8 mouse cellular contexts compared by ENCODE assay signal in genomic region chr14:24311110-24311509, GRCm38 (mm10). TPM values are rescaled to one million over a fixed set of nuclear protein-coding genes. Genes with fewer than 3 reads are reported as not detected.
DNase-seq lines count a peak whose midpoint lies in the region; ATAC-seq and TF ChIP-seq lines count a peak whose summit lies in the region.

No protein-coding gene starts in this region.

- H3K9me3 ChIP-seq in liver, embryonic 12.5 days (replicated peaks) = no peaks in the 10 kb centered on the region
- H3K9me3 ChIP-seq in kidney, postnatal 0 days (replicated peaks; ENCODE audit: low read length) = no peaks in the 10 kb centered on the region
- H3K9me3 ChIP-seq in liver, embryonic 11.5 days (ENCODE audit: control insufficient read depth, low read length) = no peaks in the 10 kb centered on the region

- H3K27me3 ChIP-seq in liver, embryonic 12.5 days (replicated peaks) = no peaks in the 10 kb centered on the region
- no peaks in the 10 kb centered on the region for H3K27me3 ChIP-seq in kidney, postnatal 0 days (ENCODE audit: insufficient read depth, low read length)
- H3K27me3 ChIP-seq in liver, embryonic 11.5 days (replicated peaks; ENCODE audit: control insufficient read depth, insufficient read depth, low read length) = no peaks in the 10 kb centered on the region

- DNase-seq in liver = peak; percentile 63
- peak; percentile 80 for DNase-seq in adrenal gland, postnatal 14 days
- peak; percentile 53 for DNase-seq in embryo, embryonic 11.5 days (ENCODE audit: low read depth, low spot score)
- peak; percentile 78 for DNase-seq in kidney, postnatal 0 days (ENCODE audit: low spot score)
- DNase-seq in liver, embryonic 11.5 days (ENCODE audit: low spot score) = peak; percentile 45
- peak; percentile 57 for DNase-seq in right cerebral cortex, postnatal 25 days

- no peaks in the 10 kb centered on the region for H3K4me1 ChIP-seq in liver, embryonic 12.5 days
- H3K4me1 ChIP-seq in kidney, postnatal 0 days (replicated peaks; ENCODE audit: insufficient read depth, low read length) = no peaks in the 10 kb centered on the region
- no peaks in the 10 kb centered on the region for H3K4me1 ChIP-seq in liver, embryonic 11.5 days (replicated peaks; ENCODE audit: control insufficient read depth, insufficient read depth, low read length)

- no peak for ATAC-seq in liver, embryonic 12.5 days
- no peak for ATAC-seq in kidney, postnatal 0 days (replicated peaks; ENCODE audit: low FRiP score, low read depth)
- ATAC-seq in liver, embryonic 11.5 days (replicated peaks; ENCODE audit: low FRiP score) = no peak
- ATAC-seq in inflammation-experienced regulatory T-cells, adult 6 months = no peak

- H3K9ac ChIP-seq in liver, embryonic 12.5 days = no peak overlapping the region
- H3K9ac ChIP-seq in kidney, postnatal 0 days (ENCODE audit: low read depth, low read length) = no peak overlapping the region
- H3K9ac ChIP-seq in liver, embryonic 11.5 days (ENCODE audit: low read depth, low read length) = no peak overlapping the region

- 32% methylated on average over 3 of the region's 3 CpGs for WGBS in liver, embryonic 12.5 days (ENCODE audit: insufficient replicate concordance)
- WGBS in kidney, postnatal 0 days = 37% methylated on average over 3 of the region's 3 CpGs
- WGBS in liver, embryonic 11.5 days = 32% methylated on average over 3 of the region's 3 CpGs

- peak; percentile 92 for TF ChIP-seq CTCF in kidney, postnatal 0 days (IDR thresholded peaks at IDR 0.05; ENCODE audit: low read depth)

- H3K4me3 ChIP-seq in liver, embryonic 12.5 days = no peak overlapping the region
- no peak overlapping the region for H3K4me3 ChIP-seq in kidney, postnatal 0 days (replicated peaks; ENCODE audit: low read depth, low read length)
- no peak overlapping the region for H3K4me3 ChIP-seq in liver, embryonic 11.5 days (ENCODE audit: low read depth, low read length)

- H3K27ac ChIP-seq in liver, embryonic 12.5 days = no peak overlapping the region
- no peak overlapping the region for H3K27ac ChIP-seq in kidney, postnatal 0 days
- no peak overlapping the region for H3K27ac ChIP-seq in liver, embryonic 11.5 days (ENCODE audit: low read depth, low read length)

- H3K36me3 ChIP-seq in liver, embryonic 12.5 days = no peaks in the 10 kb centered on the region
- H3K36me3 ChIP-seq in kidney, postnatal 0 days (ENCODE audit: insufficient read depth, low read length) = no peaks in the 10 kb centered on the region
- no peaks in the 10 kb centered on the region for H3K36me3 ChIP-seq in liver, embryonic 11.5 days (ENCODE audit: control insufficient read depth, insufficient read depth, low read length)

- H3K4me2 ChIP-seq in liver, embryonic 12.5 days = no peak overlapping the region
- H3K4me2 ChIP-seq in kidney, postnatal 0 days (ENCODE audit: low read length) = no peak overlapping the region
- H3K4me2 ChIP-seq in liver, embryonic 11.5 days = no peak overlapping the region

RNA-seq across cellular contexts. Expression of gene E330034G19Rik, which starts 18.1 kb away (rescaled TPM):
- not detected in 2 replicates for polyA plus RNA-seq in liver, embryonic 12.5 days (2016; fragmentation: Nextera tagmentation; extraction: Ambion mirVana)
- not detected in 2 replicates for total RNA-seq in adrenal gland, postnatal 14 days (2021)
- not detected in 2 replicates for polyA plus RNA-seq in kidney, postnatal 0 days (2015; fragmentation: Nextera tagmentation; extraction: Ambion mirVana)
- not detected in 2 replicates for polyA plus RNA-seq in liver, embryonic 11.5 days (2014; fragmentation: Nextera tagmentation; extraction: Ambion mirVana)
- not detected for polyA plus RNA-seq in inflammation-experienced regulatory T-cells, adult 6 months (2017; shearing (Covaris generic))
